Mouse (Mus musculus) CH12.LX (cell line): ENCODE data around the gene Macrod1. TPM values are rescaled to one million over a fixed set of nuclear protein-coding genes. Genes with fewer than 3 reads are reported as not detected.
A peak's percentile ranks its signal among the peaks of the same experiment; 100 is the strongest.

Experiments used
- DNase-seq: peaks from one replicate; pipeline ENCODE4 v3.0.0-alpha.2; 2013; ENCODE audit errors: extremely low read depth
- H3K27ac ChIP-seq: 2 replicates; pipeline ENCODE4 v1.5.1; 2012; ENCODE audit warnings: low read depth, mild to moderate bottlenecking, control low read depth, moderate library complexity; ENCODE audit not compliant: insufficient read depth
- H3K27me3 ChIP-seq: replicated peaks from 2 replicates; pipeline ENCODE3; 2012; ENCODE audit warnings: inconsistent platforms
- H3K36me3 ChIP-seq, 2 experiments: replicated peaks in 1 of 2; 2 replicates each; pipeline versions ENCODE3 to v1.6.1; 2012; ENCODE audit warnings: inconsistent platforms in 1 of 2, low read length in 1 of 2, mild to moderate bottlenecking in 1 of 2, mixed read lengths in 1 of 2, moderate library complexity in 1 of 2; ENCODE audit not compliant: control insufficient read depth in 1 of 2, insufficient read depth in 1 of 2
- H3K4me1 ChIP-seq, 2 experiments: 2 replicates each; pipeline ENCODE4 v1.6.1; 2012; ENCODE audit warnings: inconsistent platforms in 1 of 2, moderate library complexity in 1 of 2; ENCODE audit not compliant: insufficient read depth in 2 of 2, control insufficient read depth in 1 of 2
- H3K4me2 ChIP-seq: 2 replicates; pipeline ENCODE4 v1.6.1; 2012; ENCODE audit warnings: low read depth, mild to moderate bottlenecking, control low read depth; ENCODE audit not compliant: poor library complexity, insufficient read depth, severe bottlenecking
- H3K4me3 ChIP-seq, 3 experiments: fragments of 150-350 bp in 1 of 3; sonication (generic) in 1 of 3; replicated peaks in 1 of 3; 2 replicates each; pipeline versions ENCODE3 to v1.5.1; 2011 to 2012; ENCODE audit warnings: low read depth in 2 of 3, low read length in 2 of 3, mild to moderate bottlenecking in 2 of 3, moderate library complexity in 2 of 3, control low read depth in 1 of 3, improper control_type of control experiment in 1 of 3, inconsistent platforms in 1 of 3, mixed read lengths in 1 of 3; ENCODE audit not compliant: poor library complexity in 1 of 3
- H3K79me2 ChIP-seq: replicated peaks from 2 replicates; pipeline ENCODE4 v1.6.1; 2012; ENCODE audit warnings: mild to moderate bottlenecking, moderate library complexity; ENCODE audit not compliant: control insufficient read depth, poor library complexity, insufficient read depth, severe bottlenecking; ENCODE audit errors: extremely low read depth
- H3K9ac ChIP-seq: 2 replicates; pipeline ENCODE4 v1.6.1; 2012; ENCODE audit warnings: low read depth, mild to moderate bottlenecking, control low read depth, moderate library complexity; ENCODE audit not compliant: insufficient read depth
- H3K9me3 ChIP-seq: replicated peaks from 2 replicates; pipeline ENCODE3; 2012; ENCODE audit warnings: low read length, inconsistent platforms, mixed read lengths
- BHLHE40 ChIP-seq: IDR thresholded peaks from 2 replicates; pipeline ENCODE4 v1.6.1; 2011; ENCODE audit warnings: mild to moderate bottlenecking, low read depth, low read length, improper control_type of control experiment
- CHD1 ChIP-seq: IDR thresholded peaks from 2 replicates; pipeline ENCODE4 v1.6.1; 2012; ENCODE audit warnings: low read depth, low read length, improper control_type of control experiment, inconsistent platforms
- CHD2 ChIP-seq: IDR thresholded peaks from 2 replicates; pipeline ENCODE4 v1.6.1; 2011; ENCODE audit warnings: low read length, improper control_type of control experiment
- CTCF ChIP-seq, 2 experiments: IDR thresholded peaks in 1 of 2; conservative IDR thresholded peaks in 1 of 2; 2 replicates each; pipeline ENCODE4 v1.5.1; 2011 to 2012; ENCODE audit warnings: low read depth in 2 of 2, low read length in 2 of 2, improper control_type of control experiment in 1 of 2, inconsistent platforms in 1 of 2, mild to moderate bottlenecking in 1 of 2, moderate library complexity in 1 of 2
- EP300 ChIP-seq: IDR thresholded peaks from 2 replicates; pipeline ENCODE4 v1.6.1; 2011; ENCODE audit warnings: low read length, improper control_type of control experiment
- GABPA ChIP-seq: IDR thresholded peaks from 2 replicates; pipeline ENCODE4 v1.6.1; 2012; ENCODE audit warnings: low read depth, low read length, improper control_type of control experiment, inconsistent platforms; ENCODE audit not compliant: insufficient replicate concordance
- IRF4 ChIP-seq: IDR thresholded peaks from 2 replicates; pipeline ENCODE4 v1.6.1; 2014; ENCODE audit warnings: low read depth, mild to moderate bottlenecking, inconsistent platforms, low read length, improper control_type of control experiment
- JUN ChIP-seq: IDR thresholded peaks from 2 replicates; pipeline ENCODE4 v1.6.1; 2011; ENCODE audit warnings: low read depth, mild to moderate bottlenecking, low read length, improper control_type of control experiment, moderate library complexity; ENCODE audit not compliant: insufficient read depth
- MAFK ChIP-seq: IDR thresholded peaks from 2 replicates; pipeline ENCODE4 v1.6.1; 2011; ENCODE audit warnings: low read length, improper control_type of control experiment; ENCODE audit not compliant: insufficient replicate concordance
- MAZ ChIP-seq: IDR thresholded peaks from 2 replicates; pipeline ENCODE4 v1.6.1; 2012; ENCODE audit warnings: low read depth, mild to moderate bottlenecking, inconsistent platforms, low read length, improper control_type of control experiment, moderate library complexity
- MEF2A ChIP-seq: IDR thresholded peaks from 2 replicates; pipeline ENCODE4 v1.6.1; 2014; ENCODE audit warnings: low read depth, mild to moderate bottlenecking, inconsistent platforms, low read length, improper control_type of control experiment, borderline replicate concordance
- MXI1 ChIP-seq: IDR thresholded peaks from 2 replicates; pipeline ENCODE4 v1.6.1; 2011; ENCODE audit warnings: mild to moderate bottlenecking, low read depth, low read length, improper control_type of control experiment
- MYC ChIP-seq: IDR thresholded peaks from 2 replicates; pipeline ENCODE4 v1.6.1; 2011; ENCODE audit warnings: low read depth, mild to moderate bottlenecking, improper control_type of control experiment, low read length
- NELFE ChIP-seq: IDR thresholded peaks from 2 replicates; pipeline ENCODE4 v1.6.1; 2011; ENCODE audit warnings: low read depth, low read length, improper control_type of control experiment
- NRF1 ChIP-seq: IDR thresholded peaks from 2 replicates; pipeline ENCODE4 v1.6.1; 2014; ENCODE audit warnings: low read depth, mild to moderate bottlenecking, inconsistent platforms, low read length, improper control_type of control experiment, moderate library complexity
- PAX5 ChIP-seq: IDR thresholded peaks from 2 replicates; pipeline ENCODE4 v1.6.1; 2012; ENCODE audit warnings: low read length, inconsistent platforms, mixed read lengths
- POLR2A ChIP-seq: IDR thresholded peaks from 2 replicates; pipeline ENCODE4 v1.6.1; 2011; ENCODE audit warnings: low read depth, mild to moderate bottlenecking, improper control_type of control experiment, low read length
- RCOR1 ChIP-seq: conservative IDR thresholded peaks from 2 replicates; pipeline ENCODE4 v1.6.1; 2012; ENCODE audit warnings: low read depth, mild to moderate bottlenecking, inconsistent platforms, low read length, improper control_type of control experiment
- SMC3 ChIP-seq: IDR thresholded peaks from 2 replicates; pipeline ENCODE4 v1.6.1; 2011; ENCODE audit warnings: low read depth, low read length, improper control_type of control experiment
- TCF12 ChIP-seq: IDR thresholded peaks from 2 replicates; pipeline ENCODE4 v1.6.1; 2014; ENCODE audit warnings: low read depth, mild to moderate bottlenecking, inconsistent platforms, low read length, improper control_type of control experiment
- USF1 ChIP-seq: IDR thresholded peaks from 2 replicates; pipeline ENCODE4 v1.6.1; 2014; ENCODE audit warnings: low read depth, mild to moderate bottlenecking, inconsistent platforms, low read length, improper control_type of control experiment
- ZC3H11A ChIP-seq: IDR thresholded peaks from 2 replicates; pipeline ENCODE4 v1.6.1; 2012; ENCODE audit warnings: low read depth, mild to moderate bottlenecking, inconsistent platforms, low read length, improper control_type of control experiment
- ZMIZ1 ChIP-seq: IDR thresholded peaks from 2 replicates; pipeline ENCODE4 v1.6.1; 2012; ENCODE audit warnings: low read depth, mild to moderate bottlenecking, inconsistent platforms, low read length, improper control_type of control experiment
- ZNF384 ChIP-seq: IDR thresholded peaks from 2 replicates; pipeline ENCODE4 v1.6.1; 2012; ENCODE audit warnings: low read depth, low read length, improper control_type of control experiment, inconsistent platforms
- dilution Hi-C: fragments of 300-500 bp; cut with MboI; formaldehyde crosslinking; loops from 2 replicates; pipeline ENCODE4 v1.14.3; 2020; ENCODE audit warnings: low sequenced_read_pairs; ENCODE audit not compliant: extremely low pct_unique_long_range_greater_than_20kb, extremely low pct_ligation_motif_present
- in situ Hi-C: fragments of 300-500 bp; cut with MboI; formaldehyde crosslinking; loops from 3 replicates; pipeline ENCODE4 v1.14.3; 2019; ENCODE audit warnings: low sequenced_read_pairs, low pct_ligation_motif_present, low pct_unique_long_range_greater_than_20kb, mixed read lengths
- polyA plus RNA-seq: library from polyadenylated mRNA; unstranded; fragments of >175 nt; gene quantifications from 2 replicates; pipeline ENCODE4 v1.2.1, GENCODE M21; 2012; ENCODE audit warnings: low read depth; ENCODE audit not compliant: insufficient read length
- total RNA-seq, 2 experiments: library from RNA; depleted of rRNA; stranded (reverse); fragments of 300-350 nt in 1 of 2; fragments of >200 nt in 1 of 2; gene quantifications; 2 replicates each; pipeline ENCODE4 v1.2.3; 2012 to 2014

Macrod1 gene
- total and polyA plus RNA-seq, 3 experiments = 1.0 TPM; not detected in 2

DNA sequence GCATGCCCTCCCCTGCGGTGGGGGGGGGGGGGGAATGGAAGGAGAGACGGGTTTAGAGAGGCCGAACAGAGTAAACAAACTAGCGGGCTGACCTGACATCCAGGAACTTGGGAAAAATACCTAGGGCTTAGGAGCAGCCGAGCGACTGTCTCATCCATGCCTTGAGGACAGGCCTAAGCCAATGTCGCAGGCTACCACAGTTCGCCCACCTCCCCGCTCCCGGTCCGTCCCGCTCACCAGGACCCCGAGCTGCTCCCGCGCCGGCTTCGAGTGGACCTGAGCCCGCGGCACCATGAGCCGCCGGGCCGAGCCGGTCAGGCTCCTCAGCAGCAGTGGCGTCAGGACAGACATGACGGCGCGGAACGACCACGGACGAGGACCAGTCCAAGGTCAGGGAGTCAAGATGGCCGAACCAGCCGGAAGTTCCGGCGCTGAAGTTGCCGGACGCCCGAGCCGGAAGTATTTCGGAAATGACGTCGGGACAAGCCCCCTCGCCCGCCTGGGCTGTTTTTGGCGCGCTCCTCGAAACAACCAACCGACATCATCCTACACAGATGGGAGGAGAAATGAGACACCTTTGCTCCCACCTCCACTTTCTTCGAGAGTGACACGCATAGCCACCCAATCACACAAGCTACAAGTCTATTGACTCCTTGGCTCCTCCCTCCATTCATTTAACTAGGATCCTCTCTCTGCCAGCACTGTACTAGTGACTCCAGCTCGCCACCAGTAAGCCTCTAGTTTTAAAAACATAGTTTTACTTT lies 160.7 kb downstream of the Macrod1 start, which contains the start of gene Cox8a (continued):
- no peak for TF ChIP-seq ZMIZ1
- peak; percentile 24; the same call in 1 of the 2 replicates for TF ChIP-seq TCF12
- TF ChIP-seq MEF2A = no peak; the same call in 1 of the 2 replicates
- TF ChIP-seq POLR2A = peak; percentile 89
- no peak for TF ChIP-seq SMC3
- TF ChIP-seq RCOR1 = no peak
- no peak for TF ChIP-seq JUN
- TF ChIP-seq BHLHE40 = no peak
- no peak for TF ChIP-seq ZNF384
- no peak for TF ChIP-seq USF1
- no peak for TF ChIP-seq PAX5
- 0 out of 2 replicates have a peak, but pooled peaks have one; percentile 30 for TF ChIP-seq CHD2
- no peak for TF ChIP-seq EP300
- TF ChIP-seq CHD1 = no peak
- TF ChIP-seq MXI1 = peak; percentile 77
- TF ChIP-seq, all 38 proteins: peak for 15

- no peak overlapping the region for H3K27ac ChIP-seq
- dilution Hi-C loops (no loop called here), in situ Hi-C loops (no loop called here)
- peak overlapping the region; percentile 46 to 81 (median 58) for H3K4me3 ChIP-seq
- peak overlapping the region; percentile 74 for H3K4me2 ChIP-seq
- no peaks in the 10 kb centered on the region for H3K9me3 ChIP-seq
- peaks cover 36% of the 10 kb centered on the region for H3K79me2 ChIP-seq
- H3K9ac ChIP-seq = no peak overlapping the region
- no peak for TF ChIP-seq CTCF (conservative IDR thresholded peaks at IDR 0.05 in 1 of 2, IDR thresholded peaks at IDR 0.05 in 1 of 2; ENCODE audit: low read depth in 2 of 2, low read length in 2 of 2)
- TF ChIP-seq NELFE = no peak
- TF ChIP-seq CHD2 = no peak
- TF ChIP-seq NRF1 = no peak
- TF ChIP-seq TCF12 = no peak
- TF ChIP-seq SMC3 = no peak
- no peak for TF ChIP-seq POLR2A
- no peak for TF ChIP-seq GABPA
- TF ChIP-seq EP300 = no peak
- TF ChIP-seq ZC3H11A = no peak
- no peak for TF ChIP-seq MAZ
- TF ChIP-seq MYC = no peak
- no peak for TF ChIP-seq MXI1
- TF ChIP-seq ZMIZ1 = no peak
- TF ChIP-seq MAFK = no peak
- no peak for TF ChIP-seq IRF4
- TF ChIP-seq MEF2A = no peak
- no peak for DNase-seq
- H3K4me1 ChIP-seq = peaks cover 8 to 37% of the 10 kb centered on the region in 2 experiments; a peak in 3 of 4 replicates
- H3K27me3 ChIP-seq = no peaks in the 10 kb centered on the region
- H3K36me3 ChIP-seq = peaks cover 21 to 36% of the 10 kb centered on the region in 2 experiments
Observed at GRCm38 (mm10) chr19:7217926-7218267, 161.3 kb downstream of the Macrod1 start.
